Mouse (Mus musculus): ENCODE measurements around the gene Zfp112. TPM values are rescaled to one million over a fixed set of nuclear protein-coding genes. Genes with fewer than 3 reads are reported as not detected.
"Not testable (repeated sequence)": the region's sequence is repeated elsewhere in the genome, so short reads cannot be mapped to it uniquely, and the experiment has no call there.

The Zfp112 gene
- 6.6 and 7.3 TPM in 2 replicates for polyA plus RNA-seq (2016; fragmentation: Nextera tagmentation; extraction: Ambion mirVana)

DNA sequence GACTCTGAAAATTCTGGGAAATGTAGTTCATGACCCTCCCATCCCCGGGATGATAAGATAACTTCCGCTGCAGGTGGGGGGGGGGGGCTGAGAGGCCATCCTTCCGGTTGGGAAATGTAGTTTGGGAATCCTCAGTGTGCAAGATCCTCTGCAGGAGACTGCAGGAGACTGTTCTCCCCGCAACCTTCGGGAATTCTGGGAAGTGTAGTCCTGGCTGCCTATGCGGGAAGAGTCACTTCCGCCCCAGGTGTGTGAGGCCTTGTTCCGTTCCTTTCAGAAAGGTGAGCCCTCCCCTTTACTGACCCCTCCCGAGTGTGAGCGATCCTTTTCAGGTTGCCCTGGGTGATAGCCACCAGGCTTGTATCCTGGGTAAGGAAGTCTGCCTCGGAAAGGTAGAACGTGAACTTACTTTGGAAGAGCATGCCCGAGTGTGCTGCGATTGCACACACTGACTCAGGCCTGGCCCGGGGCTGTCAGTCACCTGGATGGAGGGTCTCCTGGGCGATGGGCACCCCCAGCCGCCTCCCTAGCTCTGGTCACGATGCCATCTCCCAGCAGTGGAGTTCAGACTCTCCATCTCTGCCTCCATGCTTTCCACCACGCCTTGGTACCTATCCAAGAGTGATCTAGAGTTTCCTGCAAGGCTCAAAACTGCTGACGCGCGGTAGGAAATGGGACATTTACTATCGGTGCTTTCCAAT lies at the start of gene Zfp112:
Gene Zfp112 (plus strand): TSS at position 159 of the 701 bp plus-strand sequence.
- peak; percentile 96 for ATAC-seq (ENCODE audit: low FRiP score, low read depth)
- Histone ChIP-seq H3K4me1 (peaks cover 8% of the 10 kb centered on the region), H3K27me3 (replicated peaks) (no peaks in the 10 kb centered on the region), H3K4me3 (peak within 1 kb of the TSS; percentile 63), H3K27ac (no peak within 1 kb of the TSS), H3K9ac (peak within 1 kb of the TSS; percentile 69), H3K4me2 (replicated peaks) (peak within 1 kb of the TSS; percentile 82), H3K36me3 (peaks cover 21% of the 10 kb centered on the region), H3K9me3 (peaks cover 26% of the 10 kb centered on the region)
- 2% methylated on average over 23 of the region's 23 CpGs for WGBS

GRCm38 (mm10) chr7:24074424-24074823 lies 37.7 kb upstream of the Zfp112 start:
- H3K4me1 ChIP-seq; H3K9me3 ChIP-seq; H3K4me3 ChIP-seq; H3K4me2 ChIP-seq (replicated peaks); H3K9ac ChIP-seq; H3K27ac ChIP-seq; H3K27me3 ChIP-seq (replicated peaks); H3K36me3 ChIP-seq; ATAC-seq (ENCODE audit: low FRiP score, low read depth): not testable (repeated sequence)
- 29% methylated on average over 1 of the region's 1 CpGs for WGBS

GRCm38 (mm10) chr7:24081634-24082431 lies 30.3 kb upstream of the Zfp112 start, which contains the start of gene Zfp180:
Gene Zfp180, plus strand, starts transcription at chr7:24081924.
- peak; percentile 97 for ATAC-seq (ENCODE audit: low FRiP score, low read depth)
- Histone ChIP-seq H3K9ac (peak within 1 kb of the TSS; percentile 63), H3K27ac (peak within 1 kb of the TSS; percentile 23; the same call in 1 of the 2 replicates), H3K4me2 (replicated peaks) (peak within 1 kb of the TSS; percentile 75), H3K4me3 (peak within 1 kb of the TSS; percentile 66), H3K36me3 (peaks cover 29% of the 10 kb centered on the region), H3K27me3 (replicated peaks) (no peaks in the 10 kb centered on the region), H3K4me1 (peaks cover 12% of the 10 kb centered on the region), H3K9me3 (peaks cover 21% of the 10 kb centered on the region)
- 16% methylated on average over 44 of the region's 44 CpGs for WGBS

DNA sequence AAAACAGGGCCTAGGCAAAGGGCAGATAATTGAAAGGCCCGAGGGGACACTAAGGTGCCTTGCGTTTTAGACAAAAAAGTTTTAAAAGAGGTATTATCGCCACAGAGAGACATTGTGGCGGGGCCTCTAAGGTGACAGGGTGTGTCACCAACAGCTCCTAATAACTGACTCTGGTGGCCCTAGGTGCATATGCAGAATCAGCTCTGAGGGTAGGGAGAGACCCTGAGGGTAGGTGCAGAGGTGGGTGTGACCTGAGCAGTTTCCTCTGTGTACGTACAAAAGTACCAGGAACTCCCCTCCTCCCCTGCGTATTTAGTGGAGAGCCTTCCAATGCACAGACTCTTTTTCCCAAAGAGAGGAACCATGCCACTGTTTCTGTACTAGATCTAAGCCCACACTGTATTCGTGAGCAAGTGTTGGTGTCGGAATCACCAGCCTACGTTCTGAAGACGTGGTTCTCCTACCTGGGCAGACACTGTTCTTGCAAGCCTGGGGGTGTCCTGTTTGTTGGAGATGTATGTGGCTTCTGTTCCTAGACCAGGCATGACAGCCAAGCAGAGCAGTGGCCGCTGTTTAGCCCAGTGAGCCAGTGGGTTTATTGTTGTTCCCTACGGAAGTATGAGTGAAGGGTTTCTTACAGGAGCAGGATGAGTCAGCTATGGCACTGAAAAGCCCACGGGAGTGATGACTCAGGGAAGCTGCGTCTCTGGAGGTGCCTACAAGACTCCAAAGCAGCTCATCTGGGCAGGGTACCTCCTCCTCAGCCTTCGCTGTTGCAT lies 29.5 kb upstream of the Zfp112 start:
- Histone ChIP-seq H3K9me3 (peaks cover 24% of the 10 kb centered on the region), H3K4me1 (peaks cover 12% of the 10 kb centered on the region)
- ATAC-seq (ENCODE audit: low FRiP score, low read depth) = peak; percentile 23

DNA sequence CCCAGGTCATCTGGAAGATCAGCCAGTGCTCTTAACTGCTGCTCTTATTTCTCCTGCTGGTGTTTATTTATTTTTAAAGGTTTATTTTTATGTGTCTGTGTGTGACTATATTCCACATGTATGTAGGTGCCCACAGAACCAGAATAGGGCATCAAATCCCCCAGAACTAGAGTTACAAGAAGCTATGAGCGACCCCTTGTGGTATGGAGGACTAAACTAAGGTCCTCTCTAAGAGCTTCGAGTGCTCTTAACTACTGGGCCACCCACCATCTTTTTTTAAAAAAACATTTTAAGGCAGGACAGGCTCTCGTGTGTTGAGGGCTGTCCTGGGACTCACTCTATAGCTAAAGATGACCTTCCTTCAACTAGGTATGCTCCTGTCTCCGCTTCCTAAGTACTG lies 25.2 kb upstream of the Zfp112 start:
- Histone ChIP-seq H3K4me3 (no peak overlapping the region), H3K27ac (no peak overlapping the region), H3K27me3 (replicated peaks) (no peaks in the 10 kb centered on the region), H3K36me3 (peaks cover 53% of the 10 kb centered on the region), H3K4me1 (peaks cover 12% of the 10 kb centered on the region), H3K4me2 (replicated peaks) (no peak overlapping the region), H3K9me3 (peaks cover 32% of the 10 kb centered on the region), H3K9ac (no peak overlapping the region)
- no peak for ATAC-seq (ENCODE audit: low FRiP score, low read depth)
- WGBS = 94% methylated on average over 4 of the region's 4 CpGs

More for the DNA sequence above, 29.5 kb upstream of the Zfp112 start:
- H3K9ac ChIP-seq = peak overlapping the region; percentile 63
- H3K4me3 ChIP-seq = peak overlapping the region; percentile 66
- peak overlapping the region; percentile 75 for H3K4me2 ChIP-seq (replicated peaks)
- WGBS = 60% methylated on average over 15 of the region's 15 CpGs
- H3K27me3 ChIP-seq (replicated peaks) = no peaks in the 10 kb centered on the region
- H3K27ac ChIP-seq = no peak overlapping the region
- peaks cover 37% of the 10 kb centered on the region for H3K36me3 ChIP-seq

- Histone ChIP-seq H3K4me2 (replicated peaks) (no peak overlapping the region), H3K36me3 (peaks cover 54% of the 10 kb centered on the region), H3K9ac (no peak overlapping the region), H3K4me1 (peaks cover 10% of the 10 kb centered on the region), H3K4me3 (no peak overlapping the region), H3K9me3 (peaks cover 33% of the 10 kb centered on the region), H3K27me3 (replicated peaks) (no peaks in the 10 kb centered on the region), H3K27ac (no peak overlapping the region)
- no peak for ATAC-seq (ENCODE audit: low FRiP score, low read depth)
- 97% methylated on average over 12 of the region's 12 CpGs for WGBS
Observed at GRCm38 (mm10) chr7:24087485-24088125, 24.5 kb upstream of the Zfp112 start.

- Histone ChIP-seq H3K9me3 (peaks cover 94% of the 10 kb centered on the region), H3K9ac (no peak overlapping the region), H3K36me3 (peaks cover 98% of the 10 kb centered on the region), H3K4me1 (no peaks in the 10 kb centered on the region), H3K4me3 (no peak overlapping the region), H3K27ac (no peak overlapping the region), H3K4me2 (replicated peaks) (no peak overlapping the region), H3K27me3 (replicated peaks) (no peaks in the 10 kb centered on the region)
- no peak for ATAC-seq (ENCODE audit: low FRiP score, low read depth)
- WGBS = 96% methylated on average over 9 of the region's 9 CpGs
Observed at GRCm38 (mm10) chr7:24104403-24104802, 7.7 kb upstream of the Zfp112 start.

- H3K27ac ChIP-seq = no peak overlapping the region
- H3K36me3 ChIP-seq = peaks cover 92% of the 10 kb centered on the region
- ATAC-seq (ENCODE audit: low FRiP score, low read depth) = no peak
- no peaks in the 10 kb centered on the region for H3K4me1 ChIP-seq
- no peak overlapping the region for H3K9ac ChIP-seq
- no peaks in the 10 kb centered on the region for H3K27me3 ChIP-seq (replicated peaks)
- peaks cover 97% of the 10 kb centered on the region for H3K9me3 ChIP-seq
- WGBS = 96% methylated on average over 18 of the region's 18 CpGs
- no peak overlapping the region for H3K4me2 ChIP-seq (replicated peaks)
- no peak overlapping the region for H3K4me3 ChIP-seq
Observed at GRCm38 (mm10) chr7:24105144-24105703, 6.9 kb upstream of the Zfp112 start.

- Histone ChIP-seq H3K27me3 (replicated peaks) (no peaks in the 10 kb centered on the region), H3K4me2 (replicated peaks) (no peak overlapping the region), H3K9me3 (peaks cover 41% of the 10 kb centered on the region), H3K4me3 (no peak overlapping the region), H3K4me1 (peaks cover 8% of the 10 kb centered on the region), H3K36me3 (peaks cover 36% of the 10 kb centered on the region), H3K9ac (no peak overlapping the region), H3K27ac (no peak overlapping the region)
- 96% methylated on average over 7 of the region's 7 CpGs for WGBS
- no peak for ATAC-seq (ENCODE audit: low FRiP score, low read depth)
Observed at GRCm38 (mm10) chr7:24110839-24111238, 1.3 kb upstream of the Zfp112 start.

GRCm38 (mm10) chr7:24111772-24112155 lies 350 bp upstream of the Zfp112 start:
- peaks cover 8% of the 10 kb centered on the region for H3K4me1 ChIP-seq
- no peak overlapping the region for H3K27ac ChIP-seq

GRCm38 (mm10) chr7:24113001-24113400 lies 887 bp downstream of the Zfp112 start:
- WGBS = 14% methylated on average over 12 of the region's 12 CpGs
- H3K9me3 ChIP-seq = peaks cover 21% of the 10 kb centered on the region
- no peaks in the 10 kb centered on the region for H3K27me3 ChIP-seq (replicated peaks)
- peaks cover 8% of the 10 kb centered on the region for H3K4me1 ChIP-seq
- no peak overlapping the region for H3K27ac ChIP-seq
- H3K4me3 ChIP-seq = peak overlapping the region; percentile 63
- H3K36me3 ChIP-seq = peaks cover 16% of the 10 kb centered on the region
- peak overlapping the region; percentile 82 for H3K4me2 ChIP-seq (replicated peaks)
- peak overlapping the region; percentile 69 for H3K9ac ChIP-seq
- ATAC-seq (ENCODE audit: low FRiP score, low read depth) = no peak

More at GRCm38 (mm10) chr7:24111772-24112155, 350 bp upstream of the Zfp112 start:
- H3K9ac ChIP-seq = 0 out of 2 replicates have a peak overlapping the region, but pooled peaks have one; percentile 35
- WGBS = 5% methylated on average over 9 of the region's 9 CpGs
- ATAC-seq (ENCODE audit: low FRiP score, low read depth) = peak; percentile 82
- H3K4me3 ChIP-seq = peak overlapping the region; percentile 63
- H3K36me3 ChIP-seq = peaks cover 27% of the 10 kb centered on the region
- H3K27me3 ChIP-seq (replicated peaks) = no peaks in the 10 kb centered on the region
- peaks cover 32% of the 10 kb centered on the region for H3K9me3 ChIP-seq
- peak overlapping the region; percentile 82 for H3K4me2 ChIP-seq (replicated peaks)
